Mouse (Mus musculus) large intestine, adult 2 months (tissue): ENCODE measurements around the gene Traip. TPM values are rescaled to one million over a fixed set of nuclear protein-coding genes. Genes with fewer than 3 reads are reported as not detected.

Experiments
- DNase-seq: peaks from one replicate; pipeline ENCODE4 v3.0.0-alpha.2; 2012; ENCODE audit warnings: low read depth, low spot score
- WGBS: fragments of 180-500 bp; shearing (Covaris S2); methylation state at CpG from one replicate; pipeline ENCODE4 v1.1.7; 2018; 5-methylcytosine and 5-hydroxymethylcytosine counted together
- polyA plus RNA-seq: library from polyadenylated mRNA; depleted of rRNA; stranded (reverse); fragments of >200 nt; gene quantifications from 2 replicates; pipeline ENCODE4 v1.2.3, GENCODE M21; 2012; rRNA removed

Traip gene
- polyA plus RNA-seq, result 3.7 and 5.1 TPM in 2 replicates

DNA sequence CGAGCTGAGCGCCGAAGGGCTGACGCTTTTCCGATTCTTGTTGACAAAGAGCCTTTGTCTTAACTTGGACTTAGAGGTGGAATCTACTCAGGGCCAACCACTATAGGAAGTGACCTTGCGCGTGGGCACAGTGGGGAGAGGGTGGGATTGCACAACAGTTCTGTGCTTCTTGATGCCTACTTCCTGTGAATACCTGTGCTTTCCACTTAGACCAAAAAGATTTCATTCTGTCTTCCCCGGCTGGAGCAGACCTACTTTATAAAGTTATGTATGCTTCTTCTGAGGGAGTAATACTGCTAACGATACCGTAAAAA is at the start of gene Traip:
Traip (plus strand) TSS at position 215 of the 314 bp plus-strand sequence.
- DNase-seq, result no peak
- WGBS, result 88% methylated on average over 10 of the region's 10 CpGs

DNA sequence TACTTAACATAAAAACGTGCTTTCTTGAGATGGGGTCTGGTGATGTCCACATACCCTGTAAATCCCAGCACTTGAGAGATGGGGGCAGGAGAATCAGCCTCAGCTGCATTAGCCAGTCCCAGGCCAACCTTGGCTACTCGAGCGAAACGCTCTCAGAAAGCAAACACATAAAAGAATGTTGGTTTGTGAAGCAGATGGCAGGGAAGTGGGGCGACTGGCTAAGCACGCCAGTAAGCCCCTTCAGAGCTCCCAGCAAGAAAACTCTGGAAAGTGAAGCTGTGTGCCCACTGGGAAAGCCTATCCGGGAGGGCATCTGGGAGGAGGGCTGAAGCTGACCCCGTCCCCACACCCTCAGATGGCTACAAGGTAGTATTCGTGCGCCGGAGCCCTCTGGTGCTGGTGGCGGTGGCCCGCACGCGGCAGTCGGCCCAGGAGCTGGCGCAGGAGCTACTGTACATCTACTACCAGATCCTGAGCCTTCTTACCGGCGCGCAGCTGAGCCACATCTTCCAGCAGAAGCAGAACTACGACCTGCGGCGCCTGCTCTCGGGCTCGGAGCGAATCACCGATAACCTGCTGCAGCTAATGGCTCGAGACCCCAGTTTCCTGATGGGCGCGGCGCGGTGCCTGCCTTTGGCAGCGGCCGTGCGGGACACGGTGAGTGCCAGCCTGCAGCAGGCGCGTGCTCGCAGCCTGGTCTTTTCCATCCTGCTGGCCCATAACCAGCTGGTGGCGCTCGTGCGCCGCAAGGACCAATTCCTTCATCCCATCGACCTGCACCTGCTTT is 48.9 kb upstream of the Traip start:
- 40% methylated on average over 44 of the region's 44 CpGs for WGBS
- DNase-seq, result no peak

DNA sequence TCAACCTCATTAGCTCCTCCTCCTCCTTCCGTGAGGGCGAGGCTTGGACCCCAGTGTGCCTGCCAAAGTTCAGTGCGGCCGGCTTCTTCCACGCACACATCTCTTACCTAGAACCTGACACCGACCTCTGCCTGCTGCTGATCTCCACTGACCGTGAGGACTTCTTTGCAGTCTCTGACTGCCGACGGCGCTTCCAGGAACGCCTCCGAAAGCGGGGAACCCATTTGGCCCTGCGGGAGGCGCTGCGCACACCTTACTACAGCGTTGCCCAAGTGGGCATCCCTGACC is 48.4 kb upstream of the Traip start:
- 56% methylated on average over 17 of the region's 17 CpGs for WGBS
- DNase-seq, result no peak

DNA sequence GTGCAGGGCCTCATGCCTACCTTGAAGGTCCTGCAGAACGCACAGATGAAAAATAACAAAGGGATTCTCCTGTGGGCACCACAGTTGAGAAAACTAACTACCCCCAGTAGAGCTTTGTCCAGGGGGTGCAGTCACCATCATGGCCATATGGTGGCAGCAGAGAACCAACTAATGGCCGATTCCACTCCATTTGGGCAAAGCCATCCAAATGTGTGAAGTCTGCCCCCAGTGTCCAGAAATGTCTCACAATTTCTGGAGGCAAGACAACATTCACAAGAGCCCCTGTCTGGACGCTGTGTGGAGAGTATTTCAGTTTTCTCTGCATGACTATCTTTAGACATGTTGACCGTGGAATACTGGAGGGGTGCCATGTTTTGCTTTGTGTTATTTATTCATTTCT is 45.2 kb upstream of the Traip start:
- no peak for DNase-seq
- 3% methylated on average over 4 of the region's 4 CpGs for WGBS

DNA sequence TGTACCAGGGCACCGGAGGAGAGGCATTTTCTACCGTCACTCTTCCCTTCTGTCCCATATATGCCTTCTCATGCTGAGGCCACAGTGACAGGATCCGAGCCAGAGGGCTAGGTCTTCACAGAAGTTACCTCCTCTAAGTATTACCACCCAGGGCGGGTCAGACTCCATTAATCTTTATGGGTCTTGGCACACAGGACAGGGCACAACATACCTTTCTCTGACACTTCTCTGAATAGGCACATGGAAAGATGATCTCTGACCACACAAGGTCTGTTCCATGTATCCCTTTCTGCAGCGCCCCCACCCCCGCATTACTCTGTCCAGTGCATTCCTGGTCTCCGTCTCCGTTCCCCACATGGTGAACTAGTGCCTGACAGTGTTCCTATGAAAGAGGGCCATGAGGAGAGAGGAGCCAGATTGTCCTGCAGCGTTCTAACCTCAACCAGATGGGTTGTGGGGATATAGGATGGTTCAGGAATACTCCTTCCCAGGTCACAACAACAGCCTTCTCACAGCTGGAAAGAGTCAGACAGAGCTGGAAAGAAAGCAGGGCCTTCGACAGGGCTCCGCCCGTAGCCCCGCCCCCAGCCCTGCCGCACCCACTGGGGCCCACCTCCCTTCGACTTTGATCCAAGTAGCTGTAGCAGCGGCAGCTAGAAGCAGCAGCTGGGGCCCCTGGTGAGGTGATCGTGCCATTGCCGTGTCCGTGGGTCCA is 43.5 kb upstream of the Traip start, which contains the start of gene Mst1r:
Mst1r (plus strand) TSS at position 622 of the 715 bp plus-strand sequence.
- DNase-seq, result no peak

DNA sequence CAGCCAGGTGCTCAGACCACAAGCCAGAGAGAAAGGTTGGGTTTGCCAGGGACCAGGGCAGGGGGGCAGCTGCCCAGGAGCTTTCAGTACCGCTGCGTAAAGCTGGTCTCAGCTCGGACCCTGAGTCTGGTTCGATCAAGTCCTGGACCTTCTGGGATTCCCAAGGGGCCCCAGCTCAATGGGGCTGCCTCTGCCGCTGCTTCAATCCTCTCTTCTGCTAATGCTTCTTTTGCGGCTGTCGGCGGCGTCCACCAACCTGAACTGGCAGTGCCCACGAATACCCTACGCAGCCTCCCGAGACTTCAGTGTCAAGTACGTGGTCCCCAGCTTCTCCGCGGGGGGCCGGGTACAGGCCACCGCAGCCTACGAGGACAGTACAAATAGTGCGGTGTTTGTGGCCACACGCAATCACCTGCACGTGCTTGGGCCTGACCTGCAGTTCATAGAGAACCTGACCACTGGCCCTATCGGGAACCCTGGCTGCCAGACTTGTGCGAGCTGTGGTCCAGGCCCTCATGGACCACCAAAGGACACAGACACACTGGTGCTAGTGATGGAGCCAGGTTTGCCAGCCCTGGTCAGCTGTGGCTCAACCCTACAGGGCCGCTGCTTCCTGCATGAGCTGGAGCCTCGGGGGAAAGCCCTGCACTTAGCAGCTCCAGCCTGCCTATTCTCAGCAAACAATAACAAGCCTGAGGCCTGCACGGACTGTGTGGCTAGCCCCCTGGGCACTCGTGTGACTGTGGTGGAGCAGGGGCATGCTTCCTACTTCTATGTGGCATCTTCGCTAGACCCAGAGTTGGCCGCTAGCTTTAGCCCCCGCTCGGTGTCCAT is 42.8 kb upstream of the Traip start:
- DNase-seq, result no peak
- WGBS, result 12% methylated on average over 31 of the region's 31 CpGs

More for the DNA sequence above, 43.5 kb upstream of the Traip start, which contains the start of gene Mst1r:
- 8% methylated on average over 19 of the region's 19 CpGs for WGBS

DNA sequence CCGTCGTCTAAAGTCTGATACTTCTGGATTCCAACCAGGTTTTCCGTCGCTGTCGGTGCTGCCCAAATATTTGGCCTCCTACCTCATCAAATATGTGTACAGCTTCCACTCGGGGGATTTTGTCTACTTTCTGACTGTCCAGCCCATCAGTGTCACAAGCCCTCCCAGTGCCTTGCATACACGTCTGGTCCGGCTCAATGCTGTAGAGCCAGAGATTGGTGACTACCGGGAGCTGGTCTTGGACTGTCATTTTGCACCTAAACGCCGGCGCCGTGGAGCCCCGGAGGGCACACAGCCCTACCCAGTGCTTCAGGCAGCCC is 42.2 kb upstream of the Traip start:
- DNase-seq, result no peak
- 16% methylated on average over 14 of the region's 14 CpGs for whole genome bisulfite sequencing

DNA sequence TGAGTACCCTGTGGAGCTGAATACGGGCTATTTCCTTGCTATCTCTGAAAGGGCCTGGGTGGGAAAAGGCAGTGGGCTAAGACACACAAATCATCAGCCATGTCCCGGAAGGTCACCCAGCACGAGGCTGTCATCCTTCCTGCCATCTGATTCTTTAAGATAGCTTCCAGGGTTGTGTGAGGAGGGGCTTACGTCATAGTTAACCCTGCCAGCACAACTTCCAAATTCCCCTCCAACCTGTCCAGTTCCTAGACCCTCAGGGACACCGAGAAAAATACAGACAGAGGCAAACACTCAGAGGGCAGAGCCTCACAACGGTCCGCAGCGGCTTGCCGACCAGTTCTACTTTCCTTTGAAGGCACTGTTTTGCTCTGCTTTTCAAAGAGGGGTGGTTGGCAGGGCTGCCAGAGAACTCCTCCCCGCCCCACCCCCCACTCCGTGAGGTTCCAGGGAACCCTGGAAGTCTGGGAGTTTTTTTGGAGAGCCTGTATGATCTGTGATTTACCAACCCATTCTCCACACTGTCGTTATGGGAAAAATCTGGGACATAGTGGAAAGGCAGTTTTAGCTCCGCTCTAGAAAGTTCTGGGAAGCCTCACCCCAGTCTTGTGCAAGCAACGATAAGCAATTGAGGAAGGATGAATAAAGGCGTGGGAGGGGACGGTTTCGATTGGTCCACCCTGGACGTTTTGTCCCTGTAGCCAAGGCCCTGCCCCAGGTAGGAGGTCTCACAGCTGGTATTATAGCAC is 41.4 kb upstream of the Traip start:
- WGBS, result 15% methylated on average over 18 of the region's 18 CpGs

DNA sequence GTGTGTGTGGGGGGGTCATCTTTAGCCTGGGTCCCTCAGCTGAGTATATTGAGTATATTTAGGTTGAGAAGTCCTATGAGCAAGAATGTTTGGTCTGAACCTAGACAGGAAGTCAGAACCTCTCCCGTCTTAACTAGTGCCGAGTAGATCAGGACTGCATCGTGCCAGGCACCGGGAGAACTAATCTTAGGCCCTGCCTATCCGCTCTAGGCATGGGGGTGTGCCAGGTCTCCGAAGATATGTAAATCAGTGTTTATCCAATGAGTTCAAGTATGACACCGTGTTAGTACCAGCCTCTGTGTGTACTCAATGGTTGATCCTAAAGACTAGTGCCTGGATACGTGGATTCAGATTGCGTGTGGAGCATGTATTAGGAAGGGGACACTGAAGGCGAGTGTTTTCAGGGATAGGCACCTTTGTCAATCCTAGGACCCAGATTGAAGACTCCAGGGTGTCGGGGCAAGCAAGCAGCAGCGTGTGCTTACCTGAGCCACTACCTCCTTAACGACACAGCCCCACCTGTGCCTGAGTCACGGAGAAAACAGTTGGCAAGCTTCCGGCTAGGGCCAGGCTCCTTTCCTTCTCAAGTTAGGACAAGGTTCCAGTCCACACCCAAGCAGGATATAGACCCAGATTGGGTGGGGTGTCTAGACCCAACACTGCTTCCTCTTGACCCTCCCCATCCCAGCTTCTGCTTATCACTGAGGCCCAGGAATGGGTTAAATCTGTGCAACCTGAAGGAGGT is 39.7 kb upstream of the Traip start:
- 26% methylated on average over 15 of the region's 15 CpGs for WGBS
- peak; percentile 96 for DNase-seq

More for the DNA sequence above, 41.4 kb upstream of the Traip start:
- peak; percentile 90 for DNase-seq

DNA sequence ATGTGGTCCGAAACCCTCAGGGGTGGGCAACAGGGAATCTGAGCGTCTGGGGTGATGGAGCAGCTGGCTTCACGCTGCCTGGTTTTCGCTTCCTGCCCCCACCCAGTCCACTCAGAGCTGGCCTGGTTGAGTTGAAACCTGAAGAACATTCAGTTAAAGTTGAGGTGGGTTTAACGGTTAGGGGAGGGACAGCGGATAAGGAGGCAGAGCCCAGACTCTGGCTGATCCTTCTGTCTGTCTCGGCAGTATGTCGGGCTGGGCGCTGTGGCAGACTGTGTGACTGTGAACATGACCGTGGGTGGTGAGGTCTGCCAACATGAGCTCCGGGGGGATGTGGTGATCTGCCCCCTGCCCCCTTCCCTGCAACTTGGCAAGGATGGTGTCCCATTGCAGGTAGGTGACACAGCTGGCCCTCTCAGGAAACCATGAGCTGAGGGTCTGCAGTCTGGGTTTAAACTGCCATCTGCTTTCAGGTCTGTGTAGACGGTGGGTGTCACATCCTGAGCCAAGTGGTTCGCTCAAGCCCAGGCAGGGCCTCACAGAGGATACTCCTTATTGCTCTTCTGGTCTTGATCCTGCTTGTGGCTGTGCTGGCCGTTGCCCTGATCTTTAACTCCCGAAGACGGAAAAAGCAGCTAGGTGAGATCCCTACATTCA is 35.0 kb upstream of the Traip start:
- 88% methylated on average over 16 of the region's 16 CpGs for WGBS
- no peak for DNase-seq

DNA sequence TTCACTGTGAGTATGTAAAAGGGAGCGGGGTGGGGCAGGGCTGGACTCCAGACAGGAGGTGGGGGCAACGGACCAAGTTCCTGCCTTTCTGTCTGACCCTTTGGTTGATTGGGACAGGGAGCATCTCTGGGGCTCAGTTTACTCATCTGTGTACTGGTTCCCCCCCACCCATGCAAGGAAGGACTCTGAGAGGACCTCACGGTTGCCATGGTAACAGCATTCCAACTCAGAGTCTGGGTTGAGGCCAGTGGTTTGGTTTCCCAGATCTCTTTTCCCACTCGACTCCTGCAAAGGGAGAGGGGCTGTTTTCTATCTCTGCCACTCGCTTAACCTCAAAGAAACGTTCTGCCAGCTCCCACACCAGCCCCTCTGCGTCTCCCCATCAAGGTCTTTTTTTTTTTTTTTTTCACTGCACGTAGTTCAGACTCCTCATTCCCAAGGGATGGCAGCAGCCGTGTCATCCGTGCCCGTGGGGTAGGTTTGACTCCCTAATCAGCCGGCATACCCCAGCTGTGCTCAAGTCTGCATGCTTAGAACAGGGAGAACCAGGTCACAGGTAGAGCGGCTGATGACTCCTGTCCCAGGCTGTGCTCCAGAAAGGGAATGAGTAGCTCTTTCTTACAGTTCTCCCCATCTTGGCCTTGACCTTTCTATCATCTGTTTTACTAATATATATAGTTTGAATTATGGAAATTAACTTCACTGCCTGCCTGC is 31.9 kb upstream of the Traip start:
- 68% methylated on average over 13 of the region's 13 CpGs for WGBS
- DNase-seq, result no peak

DNA sequence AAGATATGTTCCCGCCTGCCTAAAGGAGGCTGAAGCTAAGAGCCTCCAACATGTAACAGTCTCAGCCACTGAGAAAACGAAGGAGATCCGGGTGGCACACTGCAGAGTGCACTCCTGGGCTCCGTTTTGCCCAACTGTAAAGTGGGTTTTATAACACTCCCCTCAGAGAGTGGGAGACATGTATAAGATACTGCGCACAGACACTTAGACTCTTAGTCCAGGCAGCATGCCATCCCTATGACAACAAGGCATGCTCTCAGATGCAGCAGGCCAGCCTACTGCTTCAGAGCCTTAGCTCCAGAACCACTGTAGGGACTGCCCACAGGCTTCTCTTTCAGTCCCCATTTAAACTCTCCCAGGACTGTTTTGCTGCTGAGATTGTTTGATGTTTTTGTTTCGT is 31.1 kb upstream of the Traip start:
- no peak for DNase-seq
- 88% methylated on average over 6 of the region's 6 CpGs for WGBS

DNA sequence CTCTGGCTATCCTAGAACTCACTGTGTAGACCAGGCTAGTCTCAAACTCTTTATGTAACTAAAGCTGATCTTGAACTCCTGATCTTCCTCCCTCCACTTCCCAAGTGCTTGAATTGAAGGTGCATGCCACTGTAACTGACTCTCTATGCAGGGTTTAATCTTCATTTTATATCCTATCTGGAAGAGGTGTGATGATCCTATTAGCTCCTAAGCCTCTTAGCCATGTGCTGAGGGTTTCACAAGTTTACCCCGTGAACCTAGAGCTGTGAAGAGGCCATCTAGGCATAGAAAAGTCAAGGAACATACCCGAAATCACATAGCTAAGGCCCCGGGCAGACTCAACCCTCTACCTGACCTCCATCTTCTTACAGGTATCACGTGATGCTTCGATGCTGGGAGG is 30.5 kb upstream of the Traip start:
- DNase-seq, result no peak
- WGBS, result 87% methylated on average over 5 of the region's 5 CpGs

DNA sequence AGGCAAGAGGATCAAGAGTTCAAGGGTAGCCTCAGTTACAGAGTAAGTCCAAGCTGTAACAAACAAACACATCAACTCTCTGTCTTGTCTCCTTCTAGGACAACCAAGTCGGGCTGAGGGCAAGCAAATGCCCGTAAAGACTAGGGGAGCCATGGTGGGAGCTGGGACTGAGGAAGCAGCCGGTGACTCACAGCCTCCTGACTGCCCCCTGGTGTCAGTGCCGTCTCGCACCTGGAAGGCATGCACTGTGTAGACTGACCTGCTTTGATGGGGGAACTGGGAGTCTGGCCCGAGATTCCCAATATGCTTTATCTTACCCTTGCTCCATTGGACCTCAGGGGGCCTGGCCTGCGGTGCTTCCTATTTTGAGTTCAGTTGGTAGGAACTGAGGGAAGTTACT is 26.9 kb upstream of the Traip start:
- WGBS, result 24% methylated on average over 7 of the region's 7 CpGs

DNA sequence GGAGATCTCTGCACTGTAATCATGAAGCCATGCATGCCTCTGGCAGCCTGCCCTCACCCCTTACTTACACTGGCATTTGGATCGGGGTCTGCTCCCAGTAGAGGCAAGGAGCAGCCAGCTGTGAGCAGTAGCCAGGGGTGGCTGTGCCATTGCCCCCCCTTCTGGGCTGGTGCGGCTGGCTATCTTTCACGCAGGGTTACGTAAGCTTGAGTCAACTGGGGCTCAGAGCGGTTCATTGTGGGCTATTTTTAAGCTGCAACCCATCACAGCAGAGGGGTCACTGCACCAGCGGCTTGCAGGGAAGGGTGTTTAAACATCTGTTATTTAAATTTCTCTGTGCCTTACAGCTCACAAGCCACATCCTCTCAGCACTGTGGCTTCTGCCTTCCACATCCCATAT is 26.0 kb upstream of the Traip start:
- WGBS, result 75% methylated on average over 6 of the region's 6 CpGs

More for the DNA sequence above, 26.9 kb upstream of the Traip start:
- no peak for DNase-seq

DNA sequence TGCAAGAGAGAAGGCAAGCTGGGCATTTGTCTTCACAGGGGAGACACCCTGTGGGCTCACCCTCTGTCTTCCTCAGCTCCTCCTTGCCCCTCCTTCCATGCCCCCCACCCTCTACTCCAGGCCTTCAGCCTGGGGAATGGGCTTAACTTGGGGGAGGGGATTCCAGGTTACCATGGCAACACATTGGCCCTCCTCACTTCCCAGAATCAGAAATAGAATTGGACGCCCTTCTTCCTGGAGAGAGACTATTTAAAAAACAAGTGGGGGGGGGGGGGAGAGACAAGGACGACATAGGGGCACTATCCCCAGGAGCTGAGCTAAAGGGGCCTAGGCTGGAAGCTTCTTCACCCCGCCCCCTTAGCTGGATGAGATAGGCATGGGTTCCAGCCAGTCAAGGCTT is 24.7 kb upstream of the Traip start:
- no peak for DNase-seq
- 59% methylated on average over 3 of the region's 3 CpGs for WGBS

More for the DNA sequence above, 26.0 kb upstream of the Traip start:
- no peak for DNase-seq

DNA sequence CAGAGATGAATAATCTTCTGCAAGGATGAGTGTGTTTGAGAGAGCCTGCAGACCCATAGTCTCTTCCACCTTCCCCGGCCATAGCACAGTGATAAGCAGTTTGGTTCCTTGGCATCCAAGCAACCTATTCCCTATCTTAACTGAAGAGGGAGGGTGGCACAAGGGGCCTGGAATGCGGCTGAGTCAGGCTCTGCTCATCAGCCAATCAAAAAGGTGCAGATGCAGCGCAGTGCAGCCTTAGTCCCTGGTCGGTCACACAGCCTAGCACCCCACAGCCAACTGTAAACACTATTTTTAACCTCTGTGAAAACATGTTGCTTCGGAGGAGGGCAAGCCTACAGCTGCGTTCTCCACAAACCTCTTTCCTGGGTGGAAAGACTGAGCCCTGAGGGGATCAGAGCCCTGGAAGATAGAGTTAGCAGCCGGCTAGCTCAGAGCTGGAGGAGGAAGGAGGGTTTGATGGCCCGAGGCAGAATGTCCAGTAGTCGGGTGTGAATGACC is 23.0 kb upstream of the Traip start:
- 38% methylated on average over 9 of the region's 9 CpGs for WGBS
- DNase-seq, result no peak

DNA sequence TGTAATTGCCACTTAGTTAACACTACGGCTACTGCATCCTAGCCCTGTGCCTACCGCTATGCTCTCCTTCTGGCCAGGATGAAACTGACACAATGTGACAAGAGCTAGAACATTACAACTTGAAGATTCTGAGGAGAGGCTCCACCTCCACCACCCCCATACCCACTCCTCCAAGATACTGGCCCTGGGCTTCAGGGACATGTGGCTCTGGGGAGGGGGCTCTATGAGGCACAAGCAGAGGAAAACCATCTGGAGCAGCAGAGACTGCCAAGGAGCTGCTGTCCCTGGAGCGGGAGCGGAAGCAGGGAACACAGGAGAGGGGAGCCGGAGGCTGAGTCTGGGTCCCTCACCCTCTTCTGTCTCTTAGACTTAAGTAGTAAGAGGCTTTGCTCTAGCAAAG is 22.2 kb upstream of the Traip start:
- DNase-seq, result no peak
- 81% methylated on average over 5 of the region's 5 CpGs for WGBS
